Mouse (Mus musculus) myocyte (in vitro differentiated cells): Measurements from ENCODE around the gene Stxbp5.

Source experiments
- E2F4 ChIP-seq: IDR thresholded peaks from one replicate; pipeline ENCODE4 v1.6.1; 2011; ENCODE audit warnings: mild to moderate bottlenecking, control low read depth, moderate library complexity; ENCODE audit not compliant: insufficient read depth
- MYOG ChIP-seq, 3 experiments: IDR thresholded peaks; one replicate each; pipeline ENCODE4 v1.6.1; 2011; ENCODE audit warnings: control low read depth in 2 of 3, low read depth in 2 of 3, mild to moderate bottlenecking in 2 of 3; ENCODE audit not compliant: insufficient read length in 2 of 3, control insufficient read depth in 1 of 3, insufficient read depth in 1 of 3
- POLR2A ChIP-seq: IDR thresholded peaks from one replicate; pipeline ENCODE4 v1.6.1; 2011; ENCODE audit warnings: low read depth, mild to moderate bottlenecking, control low read depth, moderate library complexity; ENCODE audit not compliant: insufficient read length
- TCF3 ChIP-seq: IDR thresholded peaks from one replicate; pipeline ENCODE4 v1.6.1; 2011; ENCODE audit warnings: low read depth, control low read depth; ENCODE audit not compliant: insufficient read length
- USF1 ChIP-seq: IDR thresholded peaks from one replicate; pipeline ENCODE4 v1.6.1; 2011; ENCODE audit warnings: low read depth, mild to moderate bottlenecking, control low read depth, moderate library complexity

- no peak for TF ChIP-seq POLR2A
- no peak for TF ChIP-seq MYOG (IDR thresholded peaks at IDR 0.05; ENCODE audit: control insufficient read depth in 1 of 3, insufficient read depth in 1 of 3, insufficient read length in 2 of 3, low read depth in 2 of 3)
- no peak for TF ChIP-seq USF1
- TF ChIP-seq E2F4, result no peak
- TF ChIP-seq TCF3, result no peak
These were observed 180.9 kb downstream of the Stxbp5 start for GRCm38 (mm10) chr10:9720027-9720426.
